Mouse (Mus musculus): ENCODE data around the gene Il1rapl1.

GRCm38 (mm10) chrX:86728803-86729202, 1386.6 kb downstream of the Il1rapl1 start:
- no peak for TF ChIP-seq CTCF (IDR thresholded peaks at IDR 0.05; ENCODE audit: extremely low read depth, insufficient read length, insufficient replicate concordance, low read depth, low read length)
- no peak for TF ChIP-seq POLR2A (IDR thresholded peaks at IDR 0.05; ENCODE audit: low read depth, low read length)

Measured in small intestine, adult 2 months (tissue).